Mouse (Mus musculus) megakaryocyte, adult 5-6 weeks (primary cell): Measurements from ENCODE around the gene Snx9. TPM values are rescaled to one million over a fixed set of nuclear protein-coding genes. Genes with fewer than 3 reads are reported as not detected.
A peak's percentile ranks its signal among the peaks of the same experiment; 100 is the strongest.

Experiments
- ATAC-seq: 2 replicates; pipeline ENCODE4 v1.8.0; 2016; ENCODE audit warnings: mild to moderate bottlenecking, inconsistent platforms; ENCODE audit not compliant: poor library complexity, severe bottlenecking
- total RNA-seq, 2 experiments: library from RNA; stranded (forward) in 1 of 2; stranded (reverse) in 1 of 2; fragments of 153-499, 151-499 nt in 1 of 2; fragments of 221-1000, 200-1000 nt in 1 of 2; gene quantifications; 2 replicates each; pipeline versions ENCODE4 v1.2.3 to v1.2.4; 2015 to 2017

Gene Snx9
- total RNA-seq, 2 experiments from 2014 or later, result 36.6 to 51.4 TPM

- ATAC-seq, result no peak
Measured at GRCm38 (mm10) chr17:5921954-5922353, 80.8 kb downstream of the Snx9 start.

GRCm38 (mm10) chr17:5923281-5923680 lies 82.2 kb downstream of the Snx9 start:
- ATAC-seq, result no peak

- no peak for ATAC-seq
Measured at GRCm38 (mm10) chr17:5924238-5924637, 83.1 kb downstream of the Snx9 start.

GRCm38 (mm10) chr17:5926710-5927109 lies 85.6 kb downstream of the Snx9 start:
- ATAC-seq, result no peak

GRCm38 (mm10) chr17:5929031-5929430 lies 87.9 kb downstream of the Snx9 start:
- ATAC-seq, result peak; percentile 90

- no peak for ATAC-seq
Measured at GRCm38 (mm10) chr17:5932161-5932560, 91.0 kb downstream of the Snx9 start.

GRCm38 (mm10) chr17:5934554-5935324 lies 93.6 kb downstream of the Snx9 start:
- peak; percentile 94 for ATAC-seq

GRCm38 (mm10) chr17:5935680-5936079 lies 94.6 kb downstream of the Snx9 start:
- ATAC-seq, result no peak

GRCm38 (mm10) chr17:5936276-5936675 lies 95.1 kb downstream of the Snx9 start:
- peak; percentile 14; the same call in 1 of the 2 replicates for ATAC-seq

- ATAC-seq, result no peak
Measured at GRCm38 (mm10) chr17:5937441-5937840, 96.3 kb downstream of the Snx9 start.

- no peak for ATAC-seq
Measured at GRCm38 (mm10) chr17:5939871-5940270, 98.7 kb downstream of the Snx9 start.

- ATAC-seq, result peak; percentile 94
Measured at GRCm38 (mm10) chr17:5940792-5941191, 99.7 kb downstream of the Snx9 start.

GRCm38 (mm10) chr17:5941230-5942043 lies 100.3 kb downstream of the Snx9 start, which contains the start of gene Synj2:
Synj2 (plus strand) TSS chr17:5941280.
- peak; percentile 44 for ATAC-seq

- no peak for ATAC-seq
Measured at GRCm38 (mm10) chr17:5942156-5942555, 101.0 kb downstream of the Snx9 start.

GRCm38 (mm10) chr17:5943053-5943452 lies 101.9 kb downstream of the Snx9 start:
- no peak for ATAC-seq

- ATAC-seq, result no peak
Measured at GRCm38 (mm10) chr17:5947039-5947438, 105.9 kb downstream of the Snx9 start.

GRCm38 (mm10) chr17:5952455-5952854 lies 111.3 kb downstream of the Snx9 start:
- no peak for ATAC-seq

GRCm38 (mm10) chr17:5956350-5957000 lies 115.3 kb downstream of the Snx9 start:
- ATAC-seq, result no peak

GRCm38 (mm10) chr17:5957097-5957496 lies 116.0 kb downstream of the Snx9 start:
- ATAC-seq, result no peak

- ATAC-seq, result no peak
Measured at GRCm38 (mm10) chr17:5958229-5958628, 117.1 kb downstream of the Snx9 start.

- ATAC-seq, result no peak
Measured at GRCm38 (mm10) chr17:5958636-5959035, 117.5 kb downstream of the Snx9 start.
